Mouse (Mus musculus): Measurements from ENCODE around the gene Echdc3.

Gene Echdc3

GRCm38 (mm10) chr2:6220141-6220805 lies 7.4 kb upstream of the Echdc3 start:
- peak; percentile 87 for DNase-seq

- no peak for DNase-seq
Observed at GRCm38 (mm10) chr2:6212327-6212723, 508 bp downstream of the Echdc3 start.

GRCm38 (mm10) chr2:6210840-6211239 lies 2.0 kb downstream of the Echdc3 start:
- DNase-seq = no peak

GRCm38 (mm10) chr2:6209746-6210145 lies 3.1 kb downstream of the Echdc3 start:
- no peak for DNase-seq

GRCm38 (mm10) chr2:6209116-6209515 lies 3.7 kb downstream of the Echdc3 start:
- no peak for DNase-seq

GRCm38 (mm10) chr2:6207736-6208135 lies 5.1 kb downstream of the Echdc3 start:
- no peak for DNase-seq

- DNase-seq = no peak
Observed at GRCm38 (mm10) chr2:6196363-6196973, 16.4 kb downstream of the Echdc3 start.

- DNase-seq = no peak
Observed at GRCm38 (mm10) chr2:6195468-6196239, 17.2 kb downstream of the Echdc3 start.

GRCm38 (mm10) chr2:6194497-6194896 lies 18.3 kb downstream of the Echdc3 start:
- DNase-seq = no peak

GRCm38 (mm10) chr2:6193591-6193973 lies 19.3 kb downstream of the Echdc3 start:
- no peak for DNase-seq

- peak; percentile 62 for DNase-seq
Observed at GRCm38 (mm10) chr2:6192820-6193590, 19.8 kb downstream of the Echdc3 start.

- DNase-seq = no peak
Observed at GRCm38 (mm10) chr2:6190036-6190435, 22.8 kb downstream of the Echdc3 start.

- DNase-seq = no peak
Observed at GRCm38 (mm10) chr2:6189675-6189998, 23.2 kb downstream of the Echdc3 start.

- no peak for DNase-seq
Observed at GRCm38 (mm10) chr2:6188891-6189674, 23.8 kb downstream of the Echdc3 start.

GRCm38 (mm10) chr2:6187418-6187817 lies 25.4 kb downstream of the Echdc3 start:
- no peak for DNase-seq

- no peak for DNase-seq
Observed at GRCm38 (mm10) chr2:6186913-6187312, 25.9 kb downstream of the Echdc3 start.

- DNase-seq = no peak
Observed at GRCm38 (mm10) chr2:6179749-6180117, 33.1 kb downstream of the Echdc3 start.

GRCm38 (mm10) chr2:6178901-6179748 lies 33.7 kb downstream of the Echdc3 start:
- DNase-seq = no peak

GRCm38 (mm10) chr2:6173013-6173412 lies 39.8 kb downstream of the Echdc3 start:
- DNase-seq = no peak

GRCm38 (mm10) chr2:6168560-6168959 lies 44.3 kb downstream of the Echdc3 start:
- DNase-seq = no peak

GRCm38 (mm10) chr2:6167843-6168558 lies 44.8 kb downstream of the Echdc3 start:
- DNase-seq = peak; percentile 73
